Mouse (Mus musculus): ENCODE data around the gene Stmn1. TPM values are rescaled to one million over a fixed set of nuclear protein-coding genes. Genes with fewer than 3 reads are reported as not detected.

The Stmn1 gene
- 40.1 and 45.3 TPM in 2 replicates for polyA plus RNA-seq (2012; rRNA removed)

GRCm38 (mm10) chr4:134468215-134468575 lies at the start of gene Stmn1:
Gene Stmn1, plus strand, starts transcription at chr4:134468320.
- 1% methylated on average over 31 of the region's 31 CpGs for WGBS
- DNase-seq (ENCODE audit: low read depth, low spot score), result peak; percentile 78

GRCm38 (mm10) chr4:134421971-134422370 lies 46.1 kb upstream of the Stmn1 start:
- DNase-seq (ENCODE audit: low read depth, low spot score), result no peak
- 87% methylated on average over 11 of the region's 11 CpGs for WGBS

- DNase-seq (ENCODE audit: low read depth, low spot score), result no peak
- WGBS, result 90% methylated on average over 7 of the region's 7 CpGs
Observed at GRCm38 (mm10) chr4:134423949-134424348, 44.2 kb upstream of the Stmn1 start.

- WGBS, result 80% methylated on average over 7 of the region's 7 CpGs
- no peak for DNase-seq (ENCODE audit: low read depth, low spot score)
Observed at GRCm38 (mm10) chr4:134425088-134425487, 43.0 kb upstream of the Stmn1 start.

GRCm38 (mm10) chr4:134430381-134431004 lies 37.6 kb upstream of the Stmn1 start:
- no peak for DNase-seq (ENCODE audit: low read depth, low spot score)
- WGBS, result 38% methylated on average over 23 of the region's 23 CpGs

- no peak for DNase-seq (ENCODE audit: low read depth, low spot score)
- WGBS, result 80% methylated on average over 15 of the region's 15 CpGs
Observed at GRCm38 (mm10) chr4:134432686-134433360, 35.3 kb upstream of the Stmn1 start.

- 54% methylated on average over 7 of the region's 7 CpGs for WGBS
- DNase-seq (ENCODE audit: low read depth, low spot score), result no peak
Observed at GRCm38 (mm10) chr4:134436185-134436584, 31.9 kb upstream of the Stmn1 start.

GRCm38 (mm10) chr4:134436659-134437058 lies 31.5 kb upstream of the Stmn1 start:
- 85% methylated on average over 10 of the region's 10 CpGs for WGBS

GRCm38 (mm10) chr4:134439119-134439518 lies 29.0 kb upstream of the Stmn1 start:
- DNase-seq (ENCODE audit: low read depth, low spot score), result no peak
- WGBS, result 71% methylated on average over 3 of the region's 3 CpGs

More at GRCm38 (mm10) chr4:134436659-134437058, 31.5 kb upstream of the Stmn1 start:
- no peak for DNase-seq (ENCODE audit: low read depth, low spot score)

- 90% methylated on average over 4 of the region's 4 CpGs for WGBS
- DNase-seq (ENCODE audit: low read depth, low spot score), result no peak
Observed at GRCm38 (mm10) chr4:134439919-134440318, 28.2 kb upstream of the Stmn1 start.

GRCm38 (mm10) chr4:134442216-134442615 lies 25.9 kb upstream of the Stmn1 start:
- 48% methylated on average over 4 of the region's 4 CpGs for WGBS
- DNase-seq (ENCODE audit: low read depth, low spot score), result no peak

- DNase-seq (ENCODE audit: low read depth, low spot score), result no peak
- WGBS, result 55% methylated on average over 7 of the region's 7 CpGs
Observed at GRCm38 (mm10) chr4:134443589-134443988, 24.5 kb upstream of the Stmn1 start.

GRCm38 (mm10) chr4:134444949-134445348 lies 23.2 kb upstream of the Stmn1 start:
- DNase-seq (ENCODE audit: low read depth, low spot score), result no peak
- WGBS, result 63% methylated on average over 7 of the region's 7 CpGs

GRCm38 (mm10) chr4:134445489-134445888 lies 22.6 kb upstream of the Stmn1 start:
- 75% methylated on average over 1 of the region's 1 CpGs for WGBS
- no peak for DNase-seq (ENCODE audit: low read depth, low spot score)

GRCm38 (mm10) chr4:134447966-134448365 lies 20.2 kb upstream of the Stmn1 start:
- 38% methylated on average over 21 of the region's 23 CpGs for WGBS

GRCm38 (mm10) chr4:134449595-134450391 lies 18.3 kb upstream of the Stmn1 start:
- WGBS, result 52% methylated on average over 13 of the region's 13 CpGs
- DNase-seq (ENCODE audit: low read depth, low spot score), result no peak

More at GRCm38 (mm10) chr4:134447966-134448365, 20.2 kb upstream of the Stmn1 start:
- no peak for DNase-seq (ENCODE audit: low read depth, low spot score)

- 48% methylated on average over 20 of the region's 20 CpGs for WGBS
Observed at GRCm38 (mm10) chr4:134450392-134451195, 17.5 kb upstream of the Stmn1 start.

GRCm38 (mm10) chr4:134451484-134451883 lies 16.6 kb upstream of the Stmn1 start:
- DNase-seq (ENCODE audit: low read depth, low spot score), result no peak
- WGBS, result 72% methylated on average over 9 of the region's 9 CpGs

More at GRCm38 (mm10) chr4:134450392-134451195, 17.5 kb upstream of the Stmn1 start:
- DNase-seq (ENCODE audit: low read depth, low spot score), result no peak

GRCm38 (mm10) chr4:134453619-134454400 lies 14.3 kb upstream of the Stmn1 start:
- 72% methylated on average over 34 of the region's 34 CpGs for WGBS
- no peak for DNase-seq (ENCODE audit: low read depth, low spot score)
